Mouse (Mus musculus) thymus, adult 2 months (tissue): ENCODE results near the gene Eva1b. TPM values are rescaled to one million over a fixed set of nuclear protein-coding genes. Genes with fewer than 3 reads are reported as not detected.
A peak's percentile ranks its signal among the peaks of the same experiment; 100 is the strongest.

Source experiments
- DNase-seq: peaks from one replicate; pipeline ENCODE4 v3.0.0; 2021
- H3K27ac ChIP-seq: fragments of 200-500 bp; 2 replicates; pipeline ENCODE4 v1.5.1; 2012; ENCODE audit warnings: low read length, control low read depth; ENCODE audit not compliant: control insufficient read depth, insufficient read depth
- H3K27me3 ChIP-seq: fragments of 200-500 bp; 2 replicates; pipeline ENCODE4 v1.6.1; 2012; ENCODE audit warnings: mild to moderate bottlenecking, low read length, moderate library complexity, mixed read lengths; ENCODE audit not compliant: control insufficient read depth, insufficient read depth
- H3K36me3 ChIP-seq: fragments of 200-500 bp; 2 replicates; pipeline ENCODE4 v1.6.1; 2012; ENCODE audit warnings: mild to moderate bottlenecking, low read length, moderate library complexity; ENCODE audit not compliant: control insufficient read depth, insufficient read depth
- H3K4me1 ChIP-seq: fragments of 200-500 bp; replicated peaks from 2 replicates; pipeline ENCODE4 v1.6.1; 2012; ENCODE audit warnings: low read length; ENCODE audit not compliant: control insufficient read depth, insufficient read depth
- H3K4me3 ChIP-seq: fragments of 200-500 bp; 2 replicates; pipeline ENCODE4 v1.5.1; 2012; ENCODE audit warnings: mild to moderate bottlenecking, low read length, control low read depth, moderate library complexity; ENCODE audit not compliant: control insufficient read depth, insufficient read depth
- CTCF ChIP-seq: fragments of 200-500 bp; IDR thresholded peaks from 2 replicates; pipeline ENCODE4 v1.5.1; 2012; ENCODE audit warnings: mild to moderate bottlenecking, control low read depth, low read length, moderate library complexity, borderline replicate concordance; ENCODE audit not compliant: control insufficient read depth, poor library complexity, insufficient read depth; ENCODE audit errors: extremely low read depth
- POLR2A ChIP-seq: fragments of 200-500 bp; IDR thresholded peaks from 2 replicates; pipeline ENCODE4 v1.6.1; 2012; ENCODE audit warnings: mild to moderate bottlenecking, low read length, control low read depth, moderate library complexity; ENCODE audit not compliant: control insufficient read depth, poor library complexity, insufficient read depth; ENCODE audit errors: extremely low read depth
- WGBS: fragments of 180-500 bp; shearing (Covaris S2); methylation state at CpG from one replicate; pipeline ENCODE4 v1.1.7; 2018; 5-methylcytosine and 5-hydroxymethylcytosine counted together
- polyA plus RNA-seq: library from polyadenylated mRNA; depleted of rRNA; stranded (reverse); fragments of >200 nt; gene quantifications from 2 replicates; pipeline ENCODE4 v1.2.3, GENCODE M21; 2012

Gene Eva1b
- polyA plus RNA-seq, 1 experiment, result 94.3 TPM

GRCm38 (mm10) chr4:126104261-126105075 lies 43.1 kb upstream of the Eva1b start:
- H3K4me1 ChIP-seq, result peaks cover 12% of the 10 kb centered on the region
- WGBS, result 2% methylated on average over 34 of the region's 34 CpGs
- TF ChIP-seq CTCF (no peak), POLR2A (no peak)

DNA sequence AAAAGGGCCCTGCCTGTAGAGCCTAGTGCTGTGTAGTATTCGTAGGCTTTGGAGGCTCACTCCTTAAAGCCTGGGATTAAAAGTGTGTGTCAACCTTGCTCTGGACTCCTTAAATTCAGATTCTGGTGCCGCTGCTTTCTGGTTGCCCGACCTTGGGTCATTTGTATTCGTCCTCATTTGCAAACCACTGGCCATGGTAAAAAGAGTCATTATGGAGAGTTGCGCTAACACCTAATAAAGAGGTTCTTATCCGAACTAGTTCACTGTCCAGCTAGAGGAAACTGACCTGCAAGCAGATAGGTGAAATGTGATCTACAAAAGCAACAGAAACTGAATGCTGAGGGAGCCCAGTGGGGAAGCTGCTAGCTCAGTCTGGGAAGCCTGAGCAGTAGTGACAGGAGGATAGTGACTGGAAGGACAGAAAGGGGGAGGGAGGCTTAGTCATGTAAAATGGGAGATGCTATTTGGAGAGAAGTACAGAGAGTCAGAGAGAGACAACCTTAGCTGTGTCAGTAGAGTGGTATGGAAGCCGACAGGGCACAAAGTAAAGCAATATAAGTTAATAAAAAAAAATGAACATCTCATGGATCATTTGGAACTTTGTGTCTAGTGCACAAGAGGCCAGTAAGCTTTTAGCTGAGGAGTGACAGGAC lies 42.3 kb upstream of the Eva1b start:
- Histone ChIP-seq H3K4me1 (peaks cover 20% of the 10 kb centered on the region), H3K27ac (no peak overlapping the region), H3K27me3 (no peaks in the 10 kb centered on the region), H3K36me3 (no peaks in the 10 kb centered on the region), H3K4me3 (no peak overlapping the region)
- no peak for DNase-seq
- 90% methylated on average over 7 of the region's 7 CpGs for WGBS
- no peak for TF ChIP-seq POLR2A
- no peak for TF ChIP-seq CTCF

More at GRCm38 (mm10) chr4:126104261-126105075, 43.1 kb upstream of the Eva1b start:
- Histone ChIP-seq H3K36me3 (no peaks in the 10 kb centered on the region), H3K27ac (peak overlapping the region; percentile 2; the same call in 1 of the 2 replicates), H3K27me3 (no peaks in the 10 kb centered on the region), H3K4me3 (peak overlapping the region; percentile 72)
- DNase-seq, result no peak

DNA sequence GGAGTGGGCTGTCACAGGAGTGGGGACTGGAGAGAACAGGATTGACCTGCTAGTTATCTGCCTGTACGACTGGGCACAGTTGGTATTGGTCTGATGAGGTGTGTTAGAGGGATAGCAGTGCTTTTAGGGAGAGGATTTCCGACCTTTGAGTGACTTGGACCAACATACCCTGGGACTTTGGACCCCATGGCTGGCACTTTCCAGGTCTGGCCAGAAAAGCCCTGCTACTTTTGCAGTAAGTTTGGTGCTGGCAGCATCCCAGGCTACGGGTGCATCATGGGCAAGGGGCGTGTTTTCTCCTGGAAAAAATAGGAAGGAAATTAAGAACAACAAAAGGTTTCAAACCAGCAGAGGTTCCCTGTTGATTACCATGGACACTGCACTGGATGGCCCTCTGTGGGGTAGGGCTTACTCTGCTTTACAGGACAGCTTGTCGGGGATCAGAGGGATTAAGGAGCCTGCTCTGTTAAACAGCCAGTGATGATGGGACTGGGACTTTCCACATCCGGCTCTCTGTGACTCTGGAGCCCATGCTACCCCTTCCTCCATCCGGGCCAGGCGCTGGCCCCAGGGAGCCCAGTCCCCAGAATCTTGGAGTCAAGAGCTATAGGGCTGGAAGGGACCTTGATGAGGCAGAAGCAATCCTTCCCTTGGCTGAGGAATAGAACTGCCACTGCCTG lies 39.3 kb upstream of the Eva1b start:
- H3K4me3 ChIP-seq, result no peak overlapping the region
- no peak overlapping the region for H3K27ac ChIP-seq
- TF ChIP-seq POLR2A (no peak), CTCF (no peak)
- WGBS, result 85% methylated on average over 8 of the region's 8 CpGs
- no peak for DNase-seq
- H3K27me3 ChIP-seq, result no peaks in the 10 kb centered on the region
- H3K36me3 ChIP-seq, result no peaks in the 10 kb centered on the region
- H3K4me1 ChIP-seq, result peaks cover 27% of the 10 kb centered on the region

GRCm38 (mm10) chr4:126109613-126110373 lies 37.8 kb upstream of the Eva1b start:
- Histone ChIP-seq H3K27ac (peak overlapping the region; percentile 91), H3K27me3 (no peaks in the 10 kb centered on the region), H3K4me1 (peaks cover 19% of the 10 kb centered on the region), H3K36me3 (no peaks in the 10 kb centered on the region), H3K4me3 (no peak overlapping the region)
- no peak for TF ChIP-seq CTCF
- TF ChIP-seq POLR2A, result no peak
- DNase-seq, result no peak
- 60% methylated on average over 10 of the region's 10 CpGs for WGBS

DNA sequence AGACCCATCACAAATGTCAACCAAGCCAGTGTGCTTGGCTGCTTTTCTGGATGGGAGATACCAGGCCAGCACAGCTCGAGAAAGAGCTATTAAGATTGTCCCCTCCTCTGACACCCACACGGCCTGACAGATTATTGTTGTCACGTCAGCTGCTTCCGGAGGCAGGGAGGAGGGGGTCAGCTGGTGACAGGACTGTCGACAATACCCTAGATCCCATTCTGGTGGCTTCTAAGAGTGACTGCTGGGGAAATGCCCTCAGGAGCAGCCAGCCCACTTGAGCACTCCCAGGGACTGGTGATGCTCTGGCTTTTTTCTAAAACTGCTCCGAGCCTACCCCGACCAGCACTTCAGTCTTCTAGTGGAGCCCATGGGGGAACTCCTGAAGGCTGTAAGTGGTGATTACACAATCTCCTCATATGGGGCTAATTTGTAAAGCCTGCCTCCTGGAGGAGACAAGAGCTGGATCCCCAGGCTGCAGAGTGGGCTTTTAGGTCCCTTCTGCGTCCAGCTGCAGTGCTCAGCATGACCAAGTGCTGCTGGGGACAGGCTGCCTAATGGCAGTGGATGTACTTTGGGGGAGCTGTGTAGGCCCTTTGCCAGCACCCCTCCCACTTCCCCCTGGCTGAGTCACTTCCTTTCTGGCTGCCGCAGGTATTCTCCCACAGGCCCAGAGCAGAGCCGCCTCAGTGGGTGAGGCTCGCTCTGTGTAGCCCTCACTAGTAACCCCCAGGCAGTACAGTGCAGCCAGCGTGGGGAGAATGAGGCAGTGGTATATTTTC lies 37.0 kb upstream of the Eva1b start:
- TF ChIP-seq POLR2A (peak; percentile 21; the same call in 1 of the 2 replicates), CTCF (no peak)
- Histone ChIP-seq H3K27me3 (no peaks in the 10 kb centered on the region), H3K36me3 (no peaks in the 10 kb centered on the region), H3K27ac (peak overlapping the region; percentile 91), H3K4me3 (no peak overlapping the region), H3K4me1 (peaks cover 19% of the 10 kb centered on the region)
- WGBS, result 5% methylated on average over 12 of the region's 12 CpGs
- peak; percentile 84 for DNase-seq
